Mouse (Mus musculus) MEL (cell line): ENCODE data around the gene Ckmt1. TPM values are rescaled to one million over a fixed set of nuclear protein-coding genes. Genes with fewer than 3 reads are reported as not detected.

Source experiments
- DNase-seq: peaks from one replicate; pipeline ENCODE4 v3.0.0; 2011; ENCODE audit warnings: low read depth, low spot score
- H3K27ac ChIP-seq: 2 replicates; pipeline ENCODE4 v1.5.1; 2012; ENCODE audit warnings: low read depth, mild to moderate bottlenecking, control low read depth, low read length, moderate library complexity; ENCODE audit not compliant: control insufficient read depth
- H3K27me3 ChIP-seq, 2 experiments: fragments of 150-350 bp in 1 of 2; sonication (generic) in 1 of 2; 2 replicates each; pipeline ENCODE4 v1.6.1; 2012; ENCODE audit warnings: low read length in 2 of 2, mild to moderate bottlenecking in 2 of 2, improper control_type of control experiment in 1 of 2, moderate library complexity in 1 of 2; ENCODE audit not compliant: insufficient read depth in 2 of 2, control insufficient read depth in 1 of 2
- H3K36me3 ChIP-seq, 2 experiments: 2 replicates each; pipeline ENCODE4 v1.6.1; 2012 to 2014; ENCODE audit warnings: low read length in 2 of 2, improper control_type of control experiment in 1 of 2, inconsistent platforms in 1 of 2, mild to moderate bottlenecking in 1 of 2; ENCODE audit not compliant: insufficient read depth in 2 of 2, control insufficient read depth in 1 of 2
- H3K4me1 ChIP-seq, 2 experiments: fragments of 150-350 bp in 1 of 2; sonication (generic) in 1 of 2; 2 replicates each; pipeline ENCODE4 v1.6.1; 2012; ENCODE audit warnings: low read length in 2 of 2, improper control_type of control experiment in 1 of 2, mild to moderate bottlenecking in 1 of 2; ENCODE audit not compliant: insufficient read depth in 2 of 2, control insufficient read depth in 1 of 2
- H3K4me3 ChIP-seq, 2 experiments: fragments of 150-350 bp in 1 of 2; sonication (generic) in 1 of 2; 2 replicates each; pipeline ENCODE4 v1.5.1; 2012; ENCODE audit warnings: low read depth in 2 of 2, low read length in 2 of 2, mild to moderate bottlenecking in 2 of 2, moderate library complexity in 2 of 2, control low read depth in 1 of 2, improper control_type of control experiment in 1 of 2; ENCODE audit not compliant: control insufficient read depth in 1 of 2, insufficient read depth in 1 of 2
- H3K79me2 ChIP-seq: 2 replicates; pipeline ENCODE4 v1.6.1; 2012; ENCODE audit warnings: mild to moderate bottlenecking, low read length, moderate library complexity; ENCODE audit not compliant: control insufficient read depth, poor library complexity, insufficient read depth
- H3K9ac ChIP-seq: 2 replicates; pipeline ENCODE4 v1.6.1; 2012; ENCODE audit warnings: low read depth, mild to moderate bottlenecking, control low read depth, low read length, moderate library complexity; ENCODE audit not compliant: control insufficient read depth, poor library complexity, severe bottlenecking
- H3K9me3 ChIP-seq: fragments of 150-350 bp; sonication (generic); replicated peaks from 2 replicates; pipeline ENCODE4 v1.6.1; 2012; ENCODE audit warnings: mild to moderate bottlenecking, low read length, improper control_type of control experiment, moderate library complexity; ENCODE audit not compliant: insufficient read depth
- BHLHE40 ChIP-seq: IDR thresholded peaks from 2 replicates; pipeline ENCODE4 v1.6.1; 2012; ENCODE audit warnings: low read depth, mild to moderate bottlenecking, inconsistent platforms, low read length, improper control_type of control experiment, borderline replicate concordance
- CHD2 ChIP-seq: IDR thresholded peaks from 2 replicates; pipeline ENCODE4 v1.6.1; 2011; ENCODE audit warnings: low read length, improper control_type of control experiment
- CTCF ChIP-seq, 3 experiments: IDR thresholded peaks in 2 of 3; conservative IDR thresholded peaks in 1 of 3; 2 replicates each; pipeline ENCODE4 v1.5.1; 2011 to 2012; ENCODE audit warnings: low read length in 3 of 3, low read depth in 2 of 3, mild to moderate bottlenecking in 2 of 3, improper control_type of control experiment in 1 of 3, inconsistent platforms in 1 of 3, mixed read lengths in 1 of 3, moderate library complexity in 1 of 3; ENCODE audit not compliant: control insufficient read depth in 1 of 3, insufficient read depth in 1 of 3, poor library complexity in 1 of 3, severe bottlenecking in 1 of 3
- E2F4 ChIP-seq: IDR thresholded peaks from 2 replicates; pipeline ENCODE4 v1.6.1; 2011; ENCODE audit warnings: low read depth, low read length, improper control_type of control experiment, borderline replicate concordance
- ELF1 ChIP-seq: IDR thresholded peaks from 2 replicates; pipeline ENCODE4 v1.6.1; 2014; ENCODE audit warnings: low read depth, mild to moderate bottlenecking, inconsistent platforms, low read length, improper control_type of control experiment, moderate library complexity
- EP300 ChIP-seq, 2 experiments: IDR thresholded peaks; 2 replicates each; pipeline ENCODE4 v1.6.1; 2011; ENCODE audit warnings: improper control_type of control experiment in 2 of 2, low read length in 2 of 2, low read depth in 1 of 2, mild to moderate bottlenecking in 1 of 2
- ETS1 ChIP-seq: IDR thresholded peaks from 2 replicates; pipeline ENCODE4 v1.6.1; 2012; ENCODE audit warnings: low read depth, mild to moderate bottlenecking, inconsistent platforms, low read length, improper control_type of control experiment, moderate library complexity
- GATA1 ChIP-seq: IDR thresholded peaks from 2 replicates; pipeline ENCODE4 v1.6.1; 2011; ENCODE audit warnings: low read depth, low read length, improper control_type of control experiment
- JUND ChIP-seq: IDR thresholded peaks from 2 replicates; pipeline ENCODE4 v1.6.1; 2011; ENCODE audit warnings: low read depth, mild to moderate bottlenecking, improper control_type of control experiment, low read length
- MAZ ChIP-seq: IDR thresholded peaks from 2 replicates; pipeline ENCODE4 v1.6.1; 2012; ENCODE audit warnings: low read depth, mild to moderate bottlenecking, inconsistent platforms, low read length, improper control_type of control experiment
- MEF2A ChIP-seq: IDR thresholded peaks from 2 replicates; pipeline ENCODE4 v1.6.1; 2014; ENCODE audit warnings: low read depth, mild to moderate bottlenecking, inconsistent platforms, low read length, improper control_type of control experiment; ENCODE audit not compliant: poor library complexity, insufficient replicate concordance, severe bottlenecking; ENCODE audit errors: extremely low read depth
- MXI1 ChIP-seq: IDR thresholded peaks from 2 replicates; pipeline ENCODE4 v1.6.1; 2011; ENCODE audit warnings: mild to moderate bottlenecking, low read depth, low read length, improper control_type of control experiment
- MYB ChIP-seq: IDR thresholded peaks from 2 replicates; pipeline ENCODE4 v1.6.1; 2011; ENCODE audit warnings: mild to moderate bottlenecking, low read depth, low read length, improper control_type of control experiment
- MYC ChIP-seq: IDR thresholded peaks from 2 replicates; pipeline ENCODE4 v1.6.1; 2011; ENCODE audit warnings: low read depth, mild to moderate bottlenecking, low read length, improper control_type of control experiment, moderate library complexity
- POLR2A ChIP-seq, 2 experiments: IDR thresholded peaks; 2 replicates each; pipeline ENCODE4 v1.6.1; 2011 to 2012; ENCODE audit warnings: low read length in 2 of 2, mild to moderate bottlenecking in 2 of 2, control low read depth in 1 of 2, improper control_type of control experiment in 1 of 2, low read depth in 1 of 2, moderate library complexity in 1 of 2; ENCODE audit not compliant: control insufficient read depth in 1 of 2, insufficient read depth in 1 of 2, poor library complexity in 1 of 2
- POLR2AphosphoS2 ChIP-seq: IDR thresholded peaks from 2 replicates; pipeline ENCODE4 v1.6.1; 2011; ENCODE audit warnings: low read length, improper control_type of control experiment
- POLR2AphosphoS5 ChIP-seq: IDR thresholded peaks from 2 replicates; pipeline ENCODE4 v1.6.1; 2012; ENCODE audit warnings: low read depth, borderline replicate concordance, mild to moderate bottlenecking, inconsistent platforms, low read length, moderate library complexity, mixed read lengths
- RAD21 ChIP-seq: IDR thresholded peaks from 2 replicates; pipeline ENCODE4 v1.6.1; 2011; ENCODE audit warnings: mild to moderate bottlenecking, low read depth, low read length, improper control_type of control experiment
- RCOR1 ChIP-seq: IDR thresholded peaks from 2 replicates; pipeline ENCODE4 v1.6.1; 2012; ENCODE audit warnings: low read depth, mild to moderate bottlenecking, inconsistent platforms, low read length, improper control_type of control experiment
- SIN3A ChIP-seq: IDR thresholded peaks from 2 replicates; pipeline ENCODE4 v1.6.1; 2012; ENCODE audit warnings: low read length, improper control_type of control experiment, inconsistent platforms
- SMC3 ChIP-seq: IDR thresholded peaks from 2 replicates; pipeline ENCODE4 v1.6.1; 2011; ENCODE audit warnings: low read depth, low read length, improper control_type of control experiment
- TAL1 ChIP-seq: IDR thresholded peaks from 2 replicates; pipeline ENCODE4 v1.6.1; 2012; ENCODE audit warnings: mild to moderate bottlenecking, inconsistent platforms, low read length, moderate library complexity, mixed read lengths
- TCF12 ChIP-seq: IDR thresholded peaks from 2 replicates; pipeline ENCODE4 v1.6.1; 2014; ENCODE audit warnings: low read depth, mild to moderate bottlenecking, inconsistent platforms, low read length, improper control_type of control experiment, moderate library complexity
- USF1 ChIP-seq: IDR thresholded peaks from 2 replicates; pipeline ENCODE4 v1.6.1; 2014; ENCODE audit warnings: low read depth, mild to moderate bottlenecking, inconsistent platforms, low read length, improper control_type of control experiment, moderate library complexity
- USF2 ChIP-seq, 2 experiments: IDR thresholded peaks; 2 replicates each; pipeline ENCODE4 v1.6.1; 2011 to 2012; ENCODE audit warnings: improper control_type of control experiment in 2 of 2, low read length in 2 of 2, borderline replicate concordance in 1 of 2, inconsistent platforms in 1 of 2, low read depth in 1 of 2, mild to moderate bottlenecking in 1 of 2; ENCODE audit not compliant: insufficient read depth in 1 of 2
- ZC3H11A ChIP-seq: IDR thresholded peaks from 2 replicates; pipeline ENCODE4 v1.6.1; 2012; ENCODE audit warnings: low read depth, mild to moderate bottlenecking, inconsistent platforms, low read length, improper control_type of control experiment
- ZNF384 ChIP-seq: IDR thresholded peaks from 2 replicates; pipeline ENCODE4 v1.6.1; 2012; ENCODE audit warnings: low read depth, mild to moderate bottlenecking, inconsistent platforms, low read length, improper control_type of control experiment
- polyA plus RNA-seq, 2 experiments: library from polyadenylated mRNA; stranded (reverse) in 1 of 2; unstranded in 1 of 2; fragments of >175 nt in 1 of 2; fragments of >200 nt in 1 of 2; gene quantifications; 2 replicates each; pipeline versions ENCODE4 v1.2.1 to v1.2.4; 2012; ENCODE audit warnings: low replicate concordance in 2 of 2, low read depth in 1 of 2; ENCODE audit not compliant: insufficient read length in 2 of 2, insufficient read depth in 1 of 2, missing spikeins in 1 of 2
- total RNA-seq: library from RNA; depleted of rRNA; stranded (reverse); fragments of 300-350 nt; gene quantifications from 2 replicates; pipeline ENCODE4 v1.2.3, GENCODE M21; 2012

Gene Ckmt1
- total and polyA plus RNA-seq, 3 experiments: not detected

DNA sequence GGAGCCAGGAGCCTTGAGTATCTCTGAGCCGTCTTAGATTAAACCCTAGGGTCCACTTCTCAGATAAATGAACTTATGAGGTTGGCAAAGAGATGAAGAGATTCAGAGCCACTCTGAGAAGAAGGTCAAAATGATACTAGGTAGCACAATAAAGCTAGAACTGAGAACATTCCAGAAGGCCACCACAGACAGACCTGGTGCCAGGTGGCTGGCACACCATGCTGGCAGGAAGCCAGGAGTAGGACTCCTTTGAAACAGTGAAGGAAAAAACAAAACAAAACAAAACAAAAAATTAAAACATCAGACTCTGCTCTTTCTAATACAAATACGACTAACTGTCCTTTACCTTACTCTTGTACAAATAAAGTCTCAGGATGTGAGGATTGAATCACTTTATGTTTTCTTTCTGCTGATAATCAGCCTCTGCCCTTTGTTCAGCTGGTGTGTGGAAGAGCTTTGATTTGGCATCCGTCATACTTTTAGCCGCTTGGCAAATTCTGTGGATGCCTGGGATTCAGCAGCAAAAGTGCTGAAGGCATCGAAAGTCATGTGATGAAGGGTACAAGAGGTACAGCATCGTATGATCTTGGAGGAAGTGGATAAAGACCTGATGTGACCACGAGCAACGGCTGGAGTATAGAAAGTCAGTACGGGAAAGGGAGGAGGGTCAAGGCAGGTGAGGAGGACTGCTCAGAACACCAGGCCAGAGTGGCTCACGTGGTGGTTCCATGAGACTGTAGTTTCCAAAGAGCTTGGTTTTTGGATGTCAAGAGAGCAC is 33.6 kb upstream of the Ckmt1 start:
- Histone ChIP-seq H3K4me3 (no peak overlapping the region), H3K36me3 (no peaks in the 10 kb centered on the region), H3K9ac (no peak overlapping the region), H3K9me3 (no peaks in the 10 kb centered on the region), H3K79me2 (no peaks in the 10 kb centered on the region), H3K27ac (no peak overlapping the region), H3K27me3 (no peaks in the 10 kb centered on the region), H3K4me1 (no peaks in the 10 kb centered on the region)
- DNase-seq: no peak
- TF ChIP-seq MYC (no peak), ELF1 (no peak), CHD2 (no peak), POLR2AphosphoS2 (no peak), POLR2A (IDR thresholded peaks at IDR 0.05; ENCODE audit: control insufficient read depth in 1 of 2, insufficient read depth in 1 of 2, low read depth in 1 of 2, low read length in 2 of 2, poor library complexity in 1 of 2) (no peak), MEF2A (no peak), ETS1 (no peak), SIN3A (no peak), SMC3 (no peak), BHLHE40 (no peak), USF2 (IDR thresholded peaks at IDR 0.05; ENCODE audit: borderline replicate concordance in 1 of 2, insufficient read depth in 1 of 2, low read depth in 1 of 2, low read length in 2 of 2) (no peak), ZC3H11A (no peak), TAL1 (no peak), USF1 (no peak), RCOR1 (no peak), MYB (no peak), E2F4 (no peak), MXI1 (no peak)

DNA sequence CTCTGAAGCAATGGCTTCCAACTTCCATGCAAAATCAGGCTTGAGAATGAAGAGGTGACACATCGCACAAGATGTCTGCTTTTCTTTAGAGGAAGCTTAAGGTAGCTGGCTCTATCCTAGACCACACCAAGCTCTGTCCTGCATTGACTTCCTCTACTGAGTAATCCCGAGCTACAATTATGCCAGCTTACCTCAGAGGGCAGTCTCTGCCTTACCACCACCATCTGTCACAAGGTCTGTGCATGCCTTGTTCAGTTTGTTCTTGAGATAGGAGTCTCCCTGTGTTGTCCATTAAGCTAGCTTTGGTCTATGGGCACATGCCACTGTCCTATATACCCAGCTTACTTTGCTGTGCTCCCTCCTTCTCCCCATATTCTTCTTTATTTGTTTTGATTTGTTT is 28.0 kb upstream of the Ckmt1 start:
- no peaks in the 10 kb centered on the region for H3K36me3 ChIP-seq

More for the DNA sequence above, 28.0 kb upstream of the Ckmt1 start:
- no peaks in the 10 kb centered on the region for H3K9me3 ChIP-seq
- TF ChIP-seq GATA1: no peak
- no peak for TF ChIP-seq POLR2AphosphoS2
- no peak for TF ChIP-seq POLR2A (IDR thresholded peaks at IDR 0.05; ENCODE audit: control insufficient read depth in 1 of 2, insufficient read depth in 1 of 2, low read depth in 1 of 2, low read length in 2 of 2, poor library complexity in 1 of 2)
- no peak for TF ChIP-seq MYC
- no peak for TF ChIP-seq SIN3A
- TF ChIP-seq SMC3: no peak
- no peak for TF ChIP-seq EP300 (IDR thresholded peaks at IDR 0.05; ENCODE audit: low read depth in 1 of 2, low read length in 2 of 2)
- no peak for TF ChIP-seq ZNF384
- no peak for TF ChIP-seq POLR2AphosphoS5
- TF ChIP-seq TCF12: no peak
- no peak for TF ChIP-seq RAD21
- TF ChIP-seq MAZ: no peak
- TF ChIP-seq CTCF (IDR thresholded peaks at IDR 0.05 in 2 of 3, conservative IDR thresholded peaks at IDR 0.05 in 1 of 3; ENCODE audit: control insufficient read depth in 1 of 3, insufficient read depth in 1 of 3, low read depth in 2 of 3, low read length in 3 of 3, poor library complexity in 1 of 3, severe bottlenecking in 1 of 3): no peak
- TF ChIP-seq USF1: no peak
- TF ChIP-seq JUND: no peak
- no peak for TF ChIP-seq ETS1
- TF ChIP-seq, all 39 proteins: peak for 0
- Histone ChIP-seq H3K79me2 (no peaks in the 10 kb centered on the region), H3K4me3 (no peak overlapping the region), H3K4me1 (no peaks in the 10 kb centered on the region), H3K27me3 (no peaks in the 10 kb centered on the region), H3K27ac (no peak overlapping the region), H3K9ac (no peak overlapping the region)
- no peak for DNase-seq
